ENCODE assay signal across 28 mouse cellular contexts in the genomic region with DNA sequence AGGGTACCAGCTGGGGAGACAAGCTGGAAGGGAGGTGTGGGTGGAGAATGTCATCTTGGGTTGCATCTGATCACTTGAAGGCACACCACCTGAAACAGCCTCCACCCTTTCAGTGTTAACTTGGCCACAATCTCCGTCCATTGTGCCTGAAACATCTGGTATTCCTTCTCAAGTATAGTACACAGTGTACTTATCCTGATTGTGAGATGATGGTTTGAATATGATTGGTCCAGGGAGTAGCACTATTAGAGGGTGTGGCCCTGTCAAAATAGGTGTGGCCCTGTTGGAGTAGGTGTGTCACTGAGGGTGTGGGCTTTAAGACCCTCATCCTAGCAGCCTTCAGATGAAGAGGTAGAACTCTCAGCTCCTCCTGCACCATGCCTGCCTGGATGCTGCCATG. TPM values are rescaled to one million over a fixed set of nuclear protein-coding genes. Genes with fewer than 3 reads are reported as not detected.
DNase-seq lines count a peak whose midpoint lies in the region; ATAC-seq and TF ChIP-seq lines count a peak whose summit lies in the region.
"Had no signal": no experiment of that assay in that cellular context is flagged by ENCODE, and none has a peak within 500 bp of the region (broad histone marks: within the 10 kb centered on the region; RNA-seq: fewer than 3 reads in every experiment).

No protein-coding gene starts in this region.

- intact Hi-C loops in gastrocnemius, adult 2 months (cut with DNase I) = loop anchor here (10.0 kb wide), 1 partner anchor 140 kb away; no protein-coding TSS in a partner anchor

- H3K27ac ChIP-seq in liver, embryonic 12.5 days = no peak overlapping the region
- H3K27ac ChIP-seq in liver, postnatal 0 days (ENCODE audit: low read depth) = no peak overlapping the region
- no peak overlapping the region for H3K27ac ChIP-seq in midbrain, embryonic 11.5 days (ENCODE audit: low read depth, low read length)
- H3K27ac ChIP-seq in midbrain, embryonic 14.5 days (replicated peaks; ENCODE audit: low read depth, low read length) = no peak overlapping the region
- H3K27ac ChIP-seq in liver, embryonic 16.5 days (ENCODE audit: low read length) = no peak overlapping the region
- no peak overlapping the region for H3K27ac ChIP-seq in gastrocnemius, adult 2 months
- H3K27ac ChIP-seq: embryonic facial prominence, embryonic 12.5 days; embryonic facial prominence, embryonic 15.5 days; forebrain, embryonic 12.5 days; forebrain, embryonic 15.5 days; heart, embryonic 13.5 days; hindbrain, embryonic 12.5 days; hindbrain, embryonic 15.5 days had no signal

- ATAC-seq in liver, embryonic 12.5 days = peak; percentile 59; the same call in 1 of the 2 replicates
- no peak for ATAC-seq in liver, postnatal 0 days
- no peak for ATAC-seq in midbrain, embryonic 11.5 days (ENCODE audit: low FRiP score)
- ATAC-seq in midbrain, embryonic 14.5 days (ENCODE audit: low FRiP score, low TSS enrichment) = no peak
- ATAC-seq in liver, embryonic 16.5 days (ENCODE audit: low read depth) = peak; percentile 44; the same call in 1 of the 2 replicates
- ATAC-seq: CD4-positive, CD25-positive, alpha-beta regulatory T cell, adult 4 months; forebrain, embryonic 15.5 days had no signal

- TF ChIP-seq EP300 in liver, postnatal 0 days (IDR thresholded peaks at IDR 0.05; ENCODE audit: low read depth) = no peak

- no peak overlapping the region for H3K4me2 ChIP-seq in liver, embryonic 12.5 days
- no peak overlapping the region for H3K4me2 ChIP-seq in liver, postnatal 0 days (ENCODE audit: low read depth, low read length)
- H3K4me2 ChIP-seq in midbrain, embryonic 11.5 days = no peak overlapping the region
- no peak overlapping the region for H3K4me2 ChIP-seq in midbrain, embryonic 14.5 days (ENCODE audit: low read length)
- H3K4me2 ChIP-seq in liver, embryonic 16.5 days (ENCODE audit: low read depth, low read length) = no peak overlapping the region
- H3K4me2 ChIP-seq: embryonic facial prominence, embryonic 12.5 days; embryonic facial prominence, embryonic 15.5 days; forebrain, embryonic 12.5 days; forebrain, embryonic 15.5 days; heart, embryonic 13.5 days; hindbrain, embryonic 12.5 days; hindbrain, embryonic 15.5 days had no signal

- 62% methylated on average over 1 of the region's 1 CpGs for WGBS in liver, embryonic 12.5 days (ENCODE audit: insufficient replicate concordance)
- 61% methylated on average over 1 of the region's 1 CpGs for WGBS in liver, postnatal 0 days (ENCODE audit: insufficient replicate concordance)
- 78% methylated on average over 1 of the region's 1 CpGs for WGBS in midbrain, embryonic 11.5 days
- 76% methylated on average over 1 of the region's 1 CpGs for WGBS in midbrain, embryonic 14.5 days
- 63% methylated on average over 1 of the region's 1 CpGs for WGBS in liver, embryonic 16.5 days (ENCODE audit: insufficient replicate concordance)

- H3K4me3 ChIP-seq in liver, embryonic 12.5 days = no peak overlapping the region
- no peak overlapping the region for H3K4me3 ChIP-seq in liver, postnatal 0 days (ENCODE audit: low read depth, low read length)
- no peak overlapping the region for H3K4me3 ChIP-seq in midbrain, embryonic 11.5 days (ENCODE audit: low read depth, low read length)
- no peak overlapping the region for H3K4me3 ChIP-seq in midbrain, embryonic 14.5 days (replicated peaks; ENCODE audit: low read depth, low read length)
- H3K4me3 ChIP-seq in liver, embryonic 16.5 days (ENCODE audit: low read depth, low read length) = no peak overlapping the region
- no peak overlapping the region for H3K4me3 ChIP-seq in gastrocnemius, adult 2 months
- H3K4me3 ChIP-seq: embryonic facial prominence, embryonic 12.5 days; embryonic facial prominence, embryonic 15.5 days; erythroblast, embryonic 14.5 days; forebrain, embryonic 12.5 days; forebrain, embryonic 15.5 days; heart, embryonic 13.5 days; hindbrain, embryonic 12.5 days; hindbrain, embryonic 15.5 days had no signal

- H3K4me1 ChIP-seq in liver, embryonic 12.5 days = peaks cover 21% of the 10 kb centered on the region
- peaks cover 3% of the 10 kb centered on the region; the same call in 1 of the 2 replicates for H3K4me1 ChIP-seq in liver, postnatal 0 days (ENCODE audit: insufficient read depth)
- no peaks in the 10 kb centered on the region for H3K4me1 ChIP-seq in midbrain, embryonic 11.5 days (ENCODE audit: control insufficient read depth, insufficient read depth, low read length)
- H3K4me1 ChIP-seq in midbrain, embryonic 14.5 days (ENCODE audit: control insufficient read depth, insufficient read depth, low read length) = no peaks in the 10 kb centered on the region
- peaks cover 17% of the 10 kb centered on the region for H3K4me1 ChIP-seq in liver, embryonic 16.5 days (ENCODE audit: control insufficient read depth, low read depth, low read length)
- H3K4me1 ChIP-seq: embryonic facial prominence, embryonic 12.5 days; embryonic facial prominence, embryonic 15.5 days; forebrain, embryonic 12.5 days; forebrain, embryonic 15.5 days; heart, embryonic 13.5 days; hindbrain, embryonic 12.5 days had no signal

- H3K27me3 ChIP-seq in liver, embryonic 12.5 days (replicated peaks) = peaks cover 2% of the 10 kb centered on the region; the same call in 1 of the 2 replicates
- no peaks in the 10 kb centered on the region for H3K27me3 ChIP-seq in liver, postnatal 0 days (ENCODE audit: insufficient read depth, low read length)
- no peaks in the 10 kb centered on the region for H3K27me3 ChIP-seq in midbrain, embryonic 11.5 days (ENCODE audit: control insufficient read depth, insufficient read depth, low read length)
- no peaks in the 10 kb centered on the region for H3K27me3 ChIP-seq in midbrain, embryonic 14.5 days (ENCODE audit: control insufficient read depth, insufficient read depth, low read length)
- H3K27me3 ChIP-seq in liver, embryonic 16.5 days (ENCODE audit: control insufficient read depth, insufficient read depth, low read depth, low read length) = no peaks in the 10 kb centered on the region
- H3K27me3 ChIP-seq: embryonic facial prominence, embryonic 12.5 days; embryonic facial prominence, embryonic 15.5 days; forebrain, embryonic 12.5 days; forebrain, embryonic 15.5 days; hindbrain, embryonic 12.5 days; hindbrain, embryonic 15.5 days had no signal

- TF ChIP-seq CTCF in liver, postnatal 0 days (IDR thresholded peaks at IDR 0.05; ENCODE audit: low read depth) = no peak
- TF ChIP-seq CTCF in gastrocnemius, adult 2 months (IDR thresholded peaks at IDR 0.05) = no peak

- no peak for DNase-seq in liver, postnatal 0 days
- peak; percentile 53 for DNase-seq in midbrain, embryonic 11.5 days (ENCODE audit: low spot score, missing footprints)
- DNase-seq in midbrain, embryonic 14.5 days = no peak
- no peak for DNase-seq in gastrocnemius, adult 2 months
- DNase-seq: adrenal gland, adult 2 months; adrenal gland, postnatal 14 days; cerebellum, adult 11 months; cerebellum, adult 2 months; cerebellum, adult 9-11 months; cerebellum, postnatal 25 days; gastrocnemius, postnatal 10 days; gastrocnemius, postnatal 36 days had no signal

- no peak overlapping the region for H3K9ac ChIP-seq in liver, embryonic 12.5 days
- H3K9ac ChIP-seq in liver, postnatal 0 days (replicated peaks) = no peak overlapping the region
- H3K9ac ChIP-seq in midbrain, embryonic 11.5 days (ENCODE audit: low read length) = no peak overlapping the region
- H3K9ac ChIP-seq in midbrain, embryonic 14.5 days (replicated peaks; ENCODE audit: low read length) = no peak overlapping the region
- H3K9ac ChIP-seq in liver, embryonic 16.5 days (ENCODE audit: low read depth, low read length) = no peak overlapping the region
- H3K9ac ChIP-seq: embryonic facial prominence, embryonic 12.5 days; embryonic facial prominence, embryonic 15.5 days; forebrain, embryonic 12.5 days; forebrain, embryonic 15.5 days; heart, embryonic 13.5 days; hindbrain, embryonic 12.5 days; hindbrain, embryonic 15.5 days had no signal

- no peaks in the 10 kb centered on the region for H3K36me3 ChIP-seq in liver, embryonic 12.5 days
- no peaks in the 10 kb centered on the region for H3K36me3 ChIP-seq in liver, postnatal 0 days (replicated peaks; ENCODE audit: insufficient read depth, low read length)
- H3K36me3 ChIP-seq in midbrain, embryonic 11.5 days (ENCODE audit: control insufficient read depth, insufficient read depth, low read length) = no peaks in the 10 kb centered on the region
- no peaks in the 10 kb centered on the region for H3K36me3 ChIP-seq in midbrain, embryonic 14.5 days (ENCODE audit: control insufficient read depth, insufficient read depth, low read length)
- no peaks in the 10 kb centered on the region for H3K36me3 ChIP-seq in liver, embryonic 16.5 days (ENCODE audit: control insufficient read depth, insufficient read depth)
- H3K36me3 ChIP-seq: embryonic facial prominence, embryonic 12.5 days; embryonic facial prominence, embryonic 15.5 days; forebrain, embryonic 12.5 days; forebrain, embryonic 15.5 days; heart, embryonic 13.5 days; hindbrain, embryonic 12.5 days; hindbrain, embryonic 15.5 days had no signal

- no peaks in the 10 kb centered on the region for H3K9me3 ChIP-seq in liver, embryonic 12.5 days (replicated peaks)
- H3K9me3 ChIP-seq in liver, postnatal 0 days (ENCODE audit: low read length) = no peaks in the 10 kb centered on the region
- no peaks in the 10 kb centered on the region for H3K9me3 ChIP-seq in midbrain, embryonic 11.5 days (ENCODE audit: control insufficient read depth, low read length)
- H3K9me3 ChIP-seq in midbrain, embryonic 14.5 days (ENCODE audit: control insufficient read depth, low read length) = no peaks in the 10 kb centered on the region
- no peaks in the 10 kb centered on the region for H3K9me3 ChIP-seq in liver, embryonic 16.5 days (replicated peaks; ENCODE audit: control insufficient read depth, low read length)
- H3K9me3 ChIP-seq: embryonic facial prominence, embryonic 12.5 days; embryonic facial prominence, embryonic 15.5 days; forebrain, embryonic 12.5 days; forebrain, embryonic 15.5 days; heart, embryonic 13.5 days; hindbrain, embryonic 12.5 days; hindbrain, embryonic 15.5 days had no signal

RNA-seq across cellular contexts. Expression of gene Wasf3, which starts 50.4 kb away (rescaled TPM):
- polyA plus RNA-seq in liver, embryonic 12.5 days (2016; fragmentation: Nextera tagmentation; extraction: Ambion mirVana) = 0.13 and 0.19 TPM in 2 replicates
- not detected in 2 replicates for polyA plus RNA-seq in liver, postnatal 0 days (2015; fragmentation: Nextera tagmentation; extraction: Ambion mirVana)
- polyA plus RNA-seq in midbrain, embryonic 11.5 days (2014; fragmentation: Nextera tagmentation; extraction: Ambion mirVana) = 6.3 and 6.4 TPM in 2 replicates
- polyA plus RNA-seq in midbrain, embryonic 14.5 days (2014; fragmentation: Nextera tagmentation; extraction: Ambion mirVana) = 9.3 and 10.0 TPM in 2 replicates
- 0.04 and 0.05 TPM in 2 replicates for polyA plus RNA-seq in liver, embryonic 16.5 days (2015; fragmentation: Nextera tagmentation; extraction: Ambion mirVana)
- total RNA-seq in gastrocnemius, adult 2 months (2021) = under 1 TPM; 0.64 to 0.92 TPM
- total RNA-seq: common myeloid progenitor, adult 5-6 weeks; granulocyte monocyte progenitor cell, adult 5-6 weeks; hematopoietic stem cell, adult 5-6 weeks; MEL had no signal
- polyA plus RNA-seq: C2C12; CD4-positive, CD25-positive, alpha-beta regulatory T cell, adult 4 months; erythroblast, embryonic 14.5 days had no signal

Comparison
In these comparisons a context has a peak if more than half of its experiments do, and no peak if none do; other contexts are left out.
1. ATAC-seq: peak in liver, embryonic 12.5 days (single experiment) and liver, embryonic 16.5 days (single experiment); none in liver, postnatal 0 days (single experiment), midbrain, embryonic 11.5 days (single experiment) and midbrain, embryonic 14.5 days (single experiment).